Mouse (Mus musculus) testis, adult 2 months (tissue): Measurements from ENCODE around the gene Atp6v0e2.

Source experiments
- CTCF ChIP-seq: fragments of 200-500 bp; IDR thresholded peaks from 2 replicates; pipeline ENCODE4 v1.5.1; 2012; ENCODE audit warnings: low read depth, mild to moderate bottlenecking, inconsistent platforms, low read length, moderate library complexity; ENCODE audit not compliant: control insufficient read depth, insufficient read depth, insufficient replicate concordance
- POLR2A ChIP-seq: fragments of 200-500 bp; IDR thresholded peaks from 2 replicates; pipeline ENCODE4 v1.6.1; 2012; ENCODE audit warnings: low read depth, mild to moderate bottlenecking, inconsistent platforms, low read length, moderate library complexity; ENCODE audit not compliant: control insufficient read depth

DNA sequence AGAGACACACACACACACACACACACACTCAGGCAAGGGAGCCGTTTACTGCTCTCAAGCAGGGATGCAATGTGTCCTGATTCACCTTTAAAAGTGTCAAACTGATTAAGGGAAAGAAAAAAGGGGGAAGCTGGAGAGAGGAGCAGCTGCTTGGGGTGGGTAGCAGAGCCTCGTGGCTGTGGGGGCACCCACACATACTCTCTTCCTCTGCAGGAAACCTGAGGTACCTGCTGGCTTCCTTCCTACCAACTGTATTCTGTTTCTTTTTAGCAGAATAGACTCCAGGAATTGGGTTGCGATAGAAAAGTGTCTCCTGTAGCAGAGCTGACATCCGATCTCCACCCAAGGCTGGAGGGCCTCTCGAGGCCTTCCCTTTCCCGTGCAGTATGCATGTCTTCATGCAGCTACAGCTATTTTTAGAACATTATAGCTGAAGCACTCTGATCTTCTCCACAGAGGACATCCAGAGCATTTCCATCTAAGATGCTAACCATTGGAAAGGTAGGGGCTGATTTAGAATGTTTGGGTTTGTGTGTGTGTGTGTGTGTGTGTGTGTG, 51.9 kb downstream of the Atp6v0e2 start, which contains the start of gene Gm45021:
- TF ChIP-seq CTCF (no peak), POLR2A (no peak)
